Mouse (Mus musculus) gastrocnemius, adult 8-10 months (tissue): ENCODE results near the gene Arhgap24. TPM values are rescaled to one million over a fixed set of nuclear protein-coding genes. Genes with fewer than 3 reads are reported as not detected.

Experiments used
- DNase-seq, 2 experiments: peaks; one replicate each; pipeline ENCODE4 v3.0.0; 2022; ENCODE audit warnings: low spot score in 2 of 2
- total RNA-seq, 4 experiments: library from RNA; stranded (reverse); gene quantifications; 2 replicates each; pipeline ENCODE4 v1.2.4; 2022

Arhgap24 gene
- total RNA-seq, 4 experiments from 2014 or later, result 12.7 to 16.3 (median 15.9) TPM

DNA sequence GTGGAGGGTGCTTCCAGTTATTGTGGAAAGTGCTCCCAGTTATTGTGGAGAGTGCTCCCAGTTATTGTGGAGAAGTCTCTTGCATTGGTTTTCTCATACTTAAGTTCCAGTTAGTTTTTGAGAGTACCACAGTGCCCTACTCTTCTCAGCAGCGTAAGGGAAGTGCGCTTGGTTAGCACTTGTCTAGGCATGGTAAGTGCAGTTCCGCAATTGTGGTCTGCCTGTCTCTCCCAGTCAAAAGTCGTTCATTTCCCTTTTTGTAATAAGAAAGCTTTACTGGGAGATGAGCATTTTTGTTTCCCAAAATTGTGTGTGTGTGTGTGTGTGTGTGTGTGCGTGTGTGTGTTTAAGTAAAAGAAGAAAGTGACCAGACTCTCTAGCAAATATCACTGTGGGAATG lies 17.6 kb downstream of the Arhgap24 start:
- DNase-seq, result no peak

DNA sequence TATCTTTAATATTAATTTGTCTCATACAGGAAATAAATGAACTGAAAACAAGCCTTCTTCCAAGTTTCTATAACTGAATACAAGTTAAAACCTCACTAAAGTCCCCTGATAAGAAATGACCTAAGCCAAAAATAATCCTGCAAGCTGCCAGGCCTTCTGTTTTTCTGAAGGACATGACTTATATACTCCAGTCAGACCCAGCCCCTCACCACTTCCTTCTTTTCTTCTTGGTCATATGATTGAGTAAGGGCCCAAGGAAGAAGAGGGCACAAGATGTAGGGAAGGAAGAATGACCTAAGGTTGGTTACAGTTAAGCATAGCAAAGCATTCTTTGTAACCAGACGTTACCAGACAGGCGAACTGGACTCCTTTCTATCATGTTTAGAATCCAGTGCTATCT lies 21.1 kb downstream of the Arhgap24 start:
- DNase-seq, result no peak

GRCm38 (mm10) chr5:102503066-102503465 lies 21.9 kb downstream of the Arhgap24 start:
- no peak for DNase-seq

GRCm38 (mm10) chr5:102503868-102504267 lies 22.7 kb downstream of the Arhgap24 start:
- DNase-seq, result no peak

- DNase-seq, result no peak
Observed at GRCm38 (mm10) chr5:102504557-102504956, 23.4 kb downstream of the Arhgap24 start.

DNA sequence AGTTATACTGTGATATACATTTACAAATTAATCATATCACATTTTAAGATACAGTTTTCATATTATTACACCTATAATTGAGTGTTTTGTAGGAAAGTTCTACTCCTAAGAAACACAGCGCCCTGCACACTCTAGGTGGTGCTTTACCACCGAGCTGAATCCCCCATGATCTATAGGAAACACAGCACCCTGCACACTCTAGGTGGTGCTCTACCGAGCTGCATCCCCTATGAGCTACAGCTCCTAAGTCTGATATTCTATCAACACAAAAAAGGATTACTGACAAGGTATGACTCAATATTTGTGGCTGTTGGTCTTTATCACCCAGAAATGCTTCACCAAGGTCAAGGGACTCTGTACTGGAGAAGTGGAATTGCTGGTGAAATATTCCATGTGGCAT lies 27.0 kb downstream of the Arhgap24 start:
- no peak for DNase-seq

GRCm38 (mm10) chr5:102509381-102509780 lies 28.2 kb downstream of the Arhgap24 start:
- DNase-seq, result no peak

DNA sequence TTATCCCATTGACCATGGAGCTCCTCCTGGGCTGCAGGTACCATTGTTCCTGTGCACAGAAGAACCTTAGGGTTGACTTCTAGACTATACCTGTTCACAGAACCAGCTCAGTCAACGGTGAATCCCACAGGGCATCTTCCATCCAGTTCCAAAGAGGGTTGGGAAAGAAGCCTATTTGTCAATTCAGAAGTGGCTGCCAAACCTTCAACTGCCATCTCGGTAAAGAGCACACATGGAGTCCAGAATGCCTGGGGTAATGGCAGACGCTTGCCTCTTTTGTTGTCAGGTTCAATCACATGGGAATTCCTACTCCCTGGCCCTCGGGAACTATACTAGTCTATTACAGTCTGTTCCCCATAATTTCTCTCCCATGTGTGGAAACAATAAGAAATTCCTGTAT lies 30.5 kb downstream of the Arhgap24 start:
- no peak for DNase-seq

- DNase-seq, result no peak
Observed at GRCm38 (mm10) chr5:102515496-102515895, 34.3 kb downstream of the Arhgap24 start.

GRCm38 (mm10) chr5:102520506-102520905 lies 39.3 kb downstream of the Arhgap24 start:
- DNase-seq, result no peak

GRCm38 (mm10) chr5:102535311-102535710 lies 54.1 kb downstream of the Arhgap24 start:
- DNase-seq, result peak in 1 of 2 experiments; percentile 22

DNA sequence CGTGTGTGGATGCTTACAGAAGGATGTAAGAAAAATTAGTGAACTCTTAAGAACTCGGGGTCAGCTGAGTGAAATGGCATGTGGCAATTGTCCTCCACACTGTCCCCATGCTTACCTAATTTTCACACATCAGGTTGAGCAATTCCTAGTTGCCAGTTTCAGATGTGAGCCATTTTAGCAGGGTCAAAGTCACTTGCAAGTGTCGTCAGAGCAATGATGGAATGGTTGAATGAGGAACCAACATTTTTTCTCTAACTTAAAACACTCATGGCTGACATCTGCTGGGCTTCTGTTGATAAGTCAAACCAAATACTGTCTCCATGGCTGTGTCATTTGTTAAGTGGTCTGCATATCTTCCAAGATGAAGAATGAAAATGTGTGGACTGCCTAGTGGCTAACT lies 56.6 kb downstream of the Arhgap24 start:
- no peak for DNase-seq

GRCm38 (mm10) chr5:102546296-102546695 lies 65.1 kb downstream of the Arhgap24 start:
- no peak for DNase-seq

GRCm38 (mm10) chr5:102547786-102548185 lies 66.6 kb downstream of the Arhgap24 start:
- no peak for DNase-seq

DNA sequence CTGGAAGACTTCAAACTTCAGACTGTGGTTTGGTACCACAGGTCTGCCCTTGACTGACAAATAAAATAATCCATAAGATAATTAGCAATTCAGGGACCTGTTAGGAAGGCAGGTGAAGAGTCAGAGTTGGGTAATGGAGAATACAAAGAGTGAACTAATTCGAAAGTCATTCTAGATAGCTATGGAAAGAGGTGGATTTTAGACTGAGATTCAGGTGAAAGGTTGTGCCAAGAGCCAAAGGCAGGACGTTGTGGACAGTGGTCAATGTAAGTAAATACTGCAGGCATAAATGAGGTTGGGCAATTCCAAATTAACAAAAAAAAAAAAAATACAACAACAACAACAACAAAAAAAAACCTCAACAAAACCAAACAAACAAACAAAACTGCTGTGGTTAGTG lies 67.2 kb downstream of the Arhgap24 start:
- no peak for DNase-seq

DNA sequence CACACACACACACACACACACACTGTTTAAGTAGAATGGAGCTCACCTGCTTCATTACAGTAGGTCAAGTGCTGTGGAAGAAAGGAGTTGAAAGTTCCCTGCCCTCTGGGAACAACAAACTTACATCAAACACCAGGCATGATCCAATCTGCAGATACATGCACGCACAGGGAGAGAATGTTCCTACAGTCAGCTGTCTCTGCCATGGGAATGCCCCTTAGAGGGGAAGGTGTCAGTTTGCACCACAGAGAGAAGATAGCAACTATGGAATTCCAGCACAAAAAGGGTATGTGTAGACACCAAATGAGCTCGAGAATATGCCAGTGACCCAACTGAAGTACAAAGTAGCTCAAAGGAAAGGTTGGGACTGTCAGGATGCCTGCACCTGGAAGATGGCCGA lies 69.0 kb downstream of the Arhgap24 start:
- DNase-seq, result no peak

DNA sequence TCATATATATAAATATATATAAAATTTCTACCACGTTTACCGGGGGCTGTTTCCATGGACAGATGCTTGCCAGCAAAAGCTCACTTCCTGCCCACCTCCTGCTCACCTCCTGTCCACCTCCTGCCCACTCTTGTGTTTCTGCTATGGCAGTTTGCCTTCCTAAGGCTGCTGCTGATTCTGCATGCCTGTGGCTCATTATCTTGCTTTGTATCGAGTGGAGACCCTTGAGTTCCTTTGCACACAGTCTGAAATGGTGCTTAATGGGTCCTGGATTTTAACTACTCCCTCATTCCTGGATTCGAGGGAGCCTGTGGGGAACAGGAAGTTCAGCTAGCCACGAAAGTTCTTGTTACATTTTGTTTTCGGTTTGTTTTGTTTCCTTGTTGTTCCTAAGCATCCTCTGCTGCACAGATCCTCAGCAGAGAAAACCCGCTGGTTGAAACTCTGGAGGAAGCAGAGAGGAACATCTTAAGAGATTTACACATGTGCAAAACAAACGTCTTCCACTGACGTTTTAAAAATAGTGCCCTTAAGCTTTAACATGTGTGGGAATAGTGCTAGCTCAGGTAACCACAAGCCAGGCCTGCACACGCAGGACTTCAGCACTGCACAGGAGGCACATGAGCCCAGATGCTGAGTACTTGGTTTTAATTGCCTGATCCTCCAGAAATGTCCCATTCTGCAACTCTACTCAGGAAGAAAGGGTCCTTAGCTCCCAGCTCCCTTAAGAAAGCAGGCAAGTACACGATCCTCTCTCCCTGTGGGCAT lies 69.9 kb downstream of the Arhgap24 start:
- no peak for DNase-seq

DNA sequence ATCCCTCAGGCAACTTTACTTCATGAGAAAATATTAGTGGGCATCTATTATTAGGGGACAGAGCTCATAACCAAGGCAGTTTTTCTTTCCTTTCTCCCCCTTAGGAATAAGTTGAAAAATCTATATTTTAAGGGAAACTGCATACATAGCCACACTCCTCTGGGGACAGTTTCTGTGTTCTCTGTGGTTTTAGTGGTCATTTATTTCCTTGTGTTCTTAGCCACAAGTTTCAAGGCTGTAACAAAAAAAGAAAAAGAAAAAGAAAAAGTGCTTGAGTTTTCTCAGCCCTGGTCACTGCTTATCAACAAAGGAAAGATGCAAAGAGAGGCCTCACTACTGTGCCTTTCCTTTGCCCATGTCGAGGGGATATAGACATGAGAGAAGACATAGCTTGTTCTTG lies 71.3 kb downstream of the Arhgap24 start:
- no peak for DNase-seq

DNA sequence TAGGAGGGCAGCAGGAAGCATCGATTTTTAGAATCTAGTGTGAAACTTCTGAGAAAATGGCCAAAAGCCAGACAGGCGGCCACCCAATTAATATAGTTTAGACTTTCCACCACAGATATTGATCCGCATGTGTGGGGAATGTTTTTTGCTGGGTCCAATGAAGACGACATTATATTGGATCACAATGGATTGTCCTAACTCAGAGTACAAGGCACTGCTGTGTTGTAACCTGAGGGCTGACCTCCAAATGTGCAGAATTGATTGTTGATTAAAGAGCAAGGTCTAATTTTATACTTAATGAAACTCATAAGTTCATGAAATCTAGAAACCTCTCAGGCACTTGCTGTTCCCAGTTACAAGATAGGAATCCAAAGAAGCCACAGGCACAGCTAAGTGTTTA lies 74.8 kb downstream of the Arhgap24 start:
- DNase-seq, result no peak

DNA sequence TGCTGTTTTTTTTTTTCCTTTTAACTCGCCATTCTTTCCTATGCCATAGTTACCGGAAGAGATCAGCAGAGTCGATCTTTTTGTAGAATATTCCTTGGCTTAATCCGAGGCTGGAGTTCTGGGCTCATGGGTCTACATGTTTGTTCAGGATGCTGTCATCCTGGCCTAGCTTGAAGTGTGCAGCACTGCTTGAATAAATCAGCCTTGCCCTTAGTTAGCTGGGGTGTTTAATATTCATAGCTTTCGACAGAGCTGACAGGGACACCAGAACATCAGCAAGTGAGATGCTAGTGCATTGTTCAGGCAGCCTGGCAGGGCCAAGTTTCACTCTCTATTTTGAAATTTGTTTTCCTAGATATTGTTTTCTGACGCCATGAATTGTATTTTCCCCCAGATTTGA lies 79.1 kb downstream of the Arhgap24 start:
- DNase-seq, result no peak

- DNase-seq, result no peak
Observed at GRCm38 (mm10) chr5:102563971-102564370, 82.8 kb downstream of the Arhgap24 start.

- no peak for DNase-seq
Observed at GRCm38 (mm10) chr5:102568764-102569163, 87.6 kb downstream of the Arhgap24 start.

DNA sequence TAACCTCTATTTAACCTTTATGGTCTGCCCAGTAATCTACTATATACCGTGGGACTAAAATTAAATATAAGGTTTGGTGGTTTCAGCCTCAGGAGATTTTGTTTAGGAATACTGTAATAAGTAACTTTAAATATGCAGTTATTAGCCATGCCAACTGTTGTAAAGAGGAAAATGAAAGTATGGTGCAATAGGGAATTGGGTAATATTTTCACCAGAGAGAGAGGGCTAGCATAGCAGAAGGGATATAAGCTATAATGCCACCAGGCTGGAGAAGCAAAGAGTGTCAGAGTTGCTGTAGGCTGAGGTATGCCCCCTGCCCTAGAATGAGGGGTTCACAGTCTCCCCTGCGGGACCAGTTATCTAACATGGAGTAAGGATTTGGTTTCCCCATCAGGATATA lies 90.3 kb downstream of the Arhgap24 start:
- no peak for DNase-seq

DNA sequence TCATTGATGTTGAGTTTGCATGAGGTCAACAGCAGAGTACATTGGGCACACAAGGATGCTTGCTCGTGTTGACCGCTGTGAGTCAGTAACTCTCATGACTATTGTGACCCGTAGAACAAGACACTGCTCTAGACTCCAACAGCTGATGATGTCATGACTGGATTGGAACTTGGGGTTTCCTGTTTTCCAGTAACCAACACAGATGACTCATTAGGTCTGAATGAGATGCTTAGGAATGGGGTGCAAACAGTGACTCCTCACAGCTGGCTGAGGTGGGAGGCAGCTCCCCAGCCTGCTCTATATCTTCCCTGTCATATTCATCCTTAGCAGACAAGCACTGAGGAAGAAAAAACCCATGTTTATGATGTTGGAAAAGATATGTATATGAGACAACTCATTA lies 95.6 kb downstream of the Arhgap24 start:
- peak in 1 of 2 experiments; percentile 13 for DNase-seq
